Mouse (Mus musculus) megakaryocyte, embryonic 14.5 days (primary cell): ENCODE measurements around the gene Gm2115.

Experiments used
- FLI1 ChIP-seq: IDR thresholded peaks from 2 replicates; pipeline ENCODE4 v1.6.1; 2012; ENCODE audit warnings: low read length, inconsistent platforms, mixed read lengths
- GATA1 ChIP-seq: IDR thresholded peaks from 3 replicates; pipeline ENCODE4 v1.6.1; 2012; ENCODE audit warnings: mixed read lengths, low read length, inconsistent platforms, borderline replicate concordance

- TF ChIP-seq GATA1, result no peak
- TF ChIP-seq FLI1, result no peak
Measured at GRCm38 (mm10) chr7:84590622-84591021, 61.9 kb downstream of the Gm2115 start.
